Mouse (Mus musculus): Measurements from ENCODE around the gene Fam172a.
"Not testable (repeated sequence)": the region's sequence is repeated elsewhere in the genome, so short reads cannot be mapped to it uniquely, and the experiment has no call there.

Gene Fam172a

GRCm38 (mm10) chr13:77701733-77702132, at the start of gene Fam172a:
Gene Fam172a (plus strand): TSS chr13:77702033.
- DNase-seq (ENCODE audit: low spot score in 2 of 2) = not testable (repeated sequence)

GRCm38 (mm10) chr13:77688651-77689050, 13.2 kb upstream of the Fam172a start:
- DNase-seq (ENCODE audit: low spot score in 2 of 2) = no peak

- peak; percentile 71 to 95 for DNase-seq (ENCODE audit: low spot score in 2 of 2)
Measured at GRCm38 (mm10) chr13:77708514-77709013, 6.7 kb downstream of the Fam172a start.

- DNase-seq (ENCODE audit: low spot score in 2 of 2) = no peak
Measured at GRCm38 (mm10) chr13:77717499-77717898, 15.7 kb downstream of the Fam172a start.

- DNase-seq (ENCODE audit: low spot score in 2 of 2) = no peak
Measured at GRCm38 (mm10) chr13:77742822-77743221, 41.0 kb downstream of the Fam172a start.

- DNase-seq (ENCODE audit: low spot score in 2 of 2) = no peak
Measured at GRCm38 (mm10) chr13:77777606-77778005, 75.8 kb downstream of the Fam172a start.

GRCm38 (mm10) chr13:77807341-77807740, 105.5 kb downstream of the Fam172a start:
- DNase-seq (ENCODE audit: low spot score in 2 of 2) = not testable (repeated sequence)

GRCm38 (mm10) chr13:77810449-77810848, 108.6 kb downstream of the Fam172a start:
- DNase-seq (ENCODE audit: low spot score in 2 of 2) = no peak

- no peak for DNase-seq (ENCODE audit: low spot score in 2 of 2)
Measured at GRCm38 (mm10) chr13:77826138-77826537, 124.3 kb downstream of the Fam172a start.

GRCm38 (mm10) chr13:77843017-77843654, 141.3 kb downstream of the Fam172a start:
- no peak for DNase-seq (ENCODE audit: low spot score in 2 of 2)

GRCm38 (mm10) chr13:77848868-77849267, 147.0 kb downstream of the Fam172a start:
- no peak for DNase-seq (ENCODE audit: low spot score in 2 of 2)

GRCm38 (mm10) chr13:77864804-77865203, 163.0 kb downstream of the Fam172a start:
- DNase-seq (ENCODE audit: low spot score in 2 of 2) = no peak

- no peak for DNase-seq (ENCODE audit: low spot score in 2 of 2)
Measured at GRCm38 (mm10) chr13:77868314-77868713, 166.5 kb downstream of the Fam172a start.

GRCm38 (mm10) chr13:77878120-77878519, 176.3 kb downstream of the Fam172a start:
- DNase-seq (ENCODE audit: low spot score in 2 of 2) = no peak

GRCm38 (mm10) chr13:77878545-77878944, 176.7 kb downstream of the Fam172a start:
- DNase-seq (ENCODE audit: low spot score in 2 of 2) = no peak

- DNase-seq (ENCODE audit: low spot score in 2 of 2) = no peak
Measured at GRCm38 (mm10) chr13:77897619-77898018, 195.8 kb downstream of the Fam172a start.

- DNase-seq (ENCODE audit: low spot score in 2 of 2) = no peak
Measured at GRCm38 (mm10) chr13:77898066-77898796, 196.4 kb downstream of the Fam172a start.

- no peak for DNase-seq (ENCODE audit: low spot score in 2 of 2)
Measured at GRCm38 (mm10) chr13:77899725-77900124, 197.9 kb downstream of the Fam172a start.

- DNase-seq (ENCODE audit: low spot score in 2 of 2) = no peak
Measured at GRCm38 (mm10) chr13:77900843-77901242, 199.0 kb downstream of the Fam172a start.

GRCm38 (mm10) chr13:77909184-77909583, 207.4 kb downstream of the Fam172a start:
- no peak for DNase-seq (ENCODE audit: low spot score in 2 of 2)

- DNase-seq (ENCODE audit: low spot score in 2 of 2) = no peak
Measured at GRCm38 (mm10) chr13:77922834-77923233, 221.0 kb downstream of the Fam172a start.

GRCm38 (mm10) chr13:77957611-77958010, 255.8 kb downstream of the Fam172a start:
- DNase-seq (ENCODE audit: low spot score in 2 of 2) = no peak
